Mouse (Mus musculus) heart, embryonic 16.5 days (tissue): ENCODE results near the gene Kcnj4. TPM values are rescaled to one million over a fixed set of nuclear protein-coding genes. Genes with fewer than 3 reads are reported as not detected.

Experiments used
- ATAC-seq: fragments of 200-750 bp; cut with Nextera tagmentation; replicated peaks from 2 replicates; pipeline ENCODE4 v1.8.0; 2017; ENCODE audit warnings: moderate number of reproducible peaks; ENCODE audit not compliant: insufficient read depth, low FRiP score; ENCODE audit errors: extremely low read depth
- H3K27ac ChIP-seq: fragments of 300-500 bp; sonication (generic); 2 replicates; pipeline ENCODE4 v1.5.1; 2014; ENCODE audit warnings: mild to moderate bottlenecking, low read length, control low read depth, moderate library complexity
- H3K27me3 ChIP-seq: fragments of 300-500 bp; sonication (generic); 2 replicates; pipeline ENCODE4 v1.6.1; 2014; ENCODE audit warnings: low read length, mixed read lengths; ENCODE audit not compliant: control insufficient read depth, insufficient read depth
- H3K36me3 ChIP-seq: fragments of 300-500 bp; sonication (generic); 2 replicates; pipeline ENCODE4 v1.6.1; 2014; ENCODE audit not compliant: control insufficient read depth, insufficient read depth
- H3K4me1 ChIP-seq: fragments of 300-500 bp; sonication (generic); 2 replicates; pipeline ENCODE4 v1.6.1; 2014; ENCODE audit warnings: low read length, mixed read lengths; ENCODE audit not compliant: control insufficient read depth, insufficient read depth
- H3K4me2 ChIP-seq: fragments of 300-500 bp; sonication (generic); 2 replicates; pipeline ENCODE4 v1.6.1; 2014; ENCODE audit warnings: low read depth, mild to moderate bottlenecking, control low read depth, low read length
- H3K4me3 ChIP-seq: fragments of 300-500 bp; sonication (generic); 2 replicates; pipeline ENCODE4 v1.5.1; 2014; ENCODE audit warnings: mild to moderate bottlenecking, control low read depth, low read length
- H3K9ac ChIP-seq: fragments of 300-500 bp; sonication (generic); 2 replicates; pipeline ENCODE4 v1.6.1; 2014; ENCODE audit warnings: low read length, control low read depth
- H3K9me3 ChIP-seq: fragments of 300-500 bp; sonication (generic); replicated peaks from 2 replicates; pipeline ENCODE4 v1.6.1; 2016; ENCODE audit warnings: low read length; ENCODE audit not compliant: control insufficient read depth
- WGBS: fragments of 180-500 bp; shearing (Covaris S2); extraction: QIAGEN DNeasy Blood & Tissue Kit; methylation state at CpG from one replicate; pipeline ENCODE4 v1.1.7; 2014; 5-methylcytosine and 5-hydroxymethylcytosine counted together
- polyA plus RNA-seq: library from polyadenylated mRNA; unstranded; fragments of >200 nt; fragmentation: Nextera tagmentation; extraction: Ambion mirVana; gene quantifications from 2 replicates; pipeline ENCODE4 v1.2.1, GENCODE M21; 2015

Kcnj4 gene
- polyA plus RNA-seq, 1 experiment from 2014 or later: 0.22 TPM

DNA sequence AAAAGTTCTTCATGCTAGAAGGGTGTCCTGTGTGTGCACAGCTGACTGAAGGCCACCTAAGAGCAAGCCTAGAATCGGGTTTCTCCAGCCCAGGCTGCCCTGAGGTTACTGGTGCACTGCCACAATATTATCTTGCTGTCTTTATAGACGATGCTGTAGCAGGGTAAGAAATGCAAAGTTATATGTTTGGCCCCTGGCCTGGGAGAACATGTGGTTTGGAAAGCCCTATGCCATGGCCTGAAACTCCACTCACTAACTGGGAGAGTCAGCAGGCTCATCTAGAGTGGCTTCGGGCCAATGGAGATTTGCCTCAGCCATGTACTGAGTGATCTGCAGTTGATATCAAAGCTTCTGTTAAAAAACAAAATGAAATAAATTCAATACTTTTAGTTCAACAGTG lies 28.8 kb upstream of the Kcnj4 start:
- ATAC-seq: no peak
- Histone ChIP-seq H3K4me1 (no peaks in the 10 kb centered on the region), H3K4me2 (no peak overlapping the region), H3K27ac (no peak overlapping the region), H3K9me3 (no peaks in the 10 kb centered on the region), H3K36me3 (peaks cover 84% of the 10 kb centered on the region), H3K9ac (no peak overlapping the region), H3K27me3 (no peaks in the 10 kb centered on the region), H3K4me3 (no peak overlapping the region)
- WGBS: 82% methylated on average over 3 of the region's 3 CpGs

GRCm38 (mm10) chr15:79529935-79530334 lies 24.9 kb upstream of the Kcnj4 start:
- H3K9ac ChIP-seq: no peak overlapping the region
- H3K4me2 ChIP-seq: no peak overlapping the region
- H3K36me3 ChIP-seq: peaks cover 72% of the 10 kb centered on the region
- ATAC-seq: no peak
- H3K4me3 ChIP-seq: no peak overlapping the region
- H3K9me3 ChIP-seq: no peaks in the 10 kb centered on the region
- no peaks in the 10 kb centered on the region for H3K27me3 ChIP-seq
- H3K27ac ChIP-seq: no peak overlapping the region
- H3K4me1 ChIP-seq: no peaks in the 10 kb centered on the region
- WGBS: 72% methylated on average over 7 of the region's 7 CpGs

GRCm38 (mm10) chr15:79527991-79528639 lies 23.1 kb upstream of the Kcnj4 start:
- H3K4me3 ChIP-seq: no peak overlapping the region

DNA sequence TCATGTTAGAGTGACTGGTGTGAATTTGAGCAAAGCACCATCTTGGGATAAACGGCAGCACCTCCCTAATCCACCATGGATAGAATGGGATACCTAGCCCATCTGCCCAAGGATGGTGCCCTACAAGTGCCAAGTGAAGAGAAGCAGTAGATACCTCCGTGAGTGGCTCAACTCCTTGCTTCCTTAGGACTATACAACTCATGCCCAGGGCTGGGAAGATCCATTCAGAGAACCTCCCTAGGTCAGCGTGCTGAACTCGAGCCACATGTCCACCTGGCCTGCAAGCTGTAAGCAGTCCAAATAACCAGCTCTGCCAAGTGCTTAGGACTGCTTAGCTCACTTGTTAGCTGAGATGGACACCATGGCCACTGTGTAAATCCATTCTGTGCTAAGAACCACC lies 22.2 kb upstream of the Kcnj4 start:
- Histone ChIP-seq H3K4me1 (no peaks in the 10 kb centered on the region), H3K9me3 (no peaks in the 10 kb centered on the region), H3K36me3 (peaks cover 54% of the 10 kb centered on the region), H3K27me3 (no peaks in the 10 kb centered on the region), H3K9ac (no peak overlapping the region), H3K4me3 (no peak overlapping the region), H3K27ac (no peak overlapping the region), H3K4me2 (no peak overlapping the region)
- ATAC-seq: no peak
- 69% methylated on average over 4 of the region's 4 CpGs for WGBS

More at GRCm38 (mm10) chr15:79527991-79528639, 23.1 kb upstream of the Kcnj4 start:
- Histone ChIP-seq H3K36me3 (peaks cover 56% of the 10 kb centered on the region), H3K9ac (no peak overlapping the region), H3K4me1 (no peaks in the 10 kb centered on the region), H3K9me3 (no peaks in the 10 kb centered on the region), H3K4me2 (no peak overlapping the region), H3K27me3 (no peaks in the 10 kb centered on the region), H3K27ac (no peak overlapping the region)
- ATAC-seq: 0 out of 2 replicates have a peak, but pooled peaks have one; percentile 5
- WGBS: 59% methylated on average over 5 of the region's 5 CpGs

- Histone ChIP-seq H3K4me2 (no peak overlapping the region), H3K4me3 (no peak overlapping the region), H3K27me3 (no peaks in the 10 kb centered on the region), H3K9ac (no peak overlapping the region), H3K4me1 (no peaks in the 10 kb centered on the region), H3K36me3 (peaks cover 46% of the 10 kb centered on the region), H3K27ac (no peak overlapping the region), H3K9me3 (no peaks in the 10 kb centered on the region)
- no peak for ATAC-seq
- 58% methylated on average over 9 of the region's 9 CpGs for WGBS
Measured at GRCm38 (mm10) chr15:79525979-79526768, 21.1 kb upstream of the Kcnj4 start.

DNA sequence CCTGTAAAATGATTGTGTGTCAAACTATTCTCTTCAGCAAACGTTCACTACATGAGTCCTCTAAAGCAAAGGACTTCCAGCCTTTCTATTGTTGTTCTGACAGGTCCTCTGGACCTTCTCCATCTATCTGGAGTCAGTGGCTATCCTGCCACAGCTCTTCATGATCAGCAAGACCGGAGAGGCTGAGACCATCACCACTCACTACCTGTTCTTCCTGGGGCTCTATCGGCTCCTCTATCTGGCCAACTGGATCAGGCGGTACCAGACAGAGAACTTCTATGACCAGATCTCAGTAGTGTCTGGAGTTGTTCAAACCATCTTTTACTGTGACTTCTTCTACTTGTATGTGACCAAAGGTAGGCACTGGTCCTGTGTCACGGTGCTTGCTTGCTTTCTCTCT lies 20.5 kb upstream of the Kcnj4 start:
- H3K27ac ChIP-seq: no peak overlapping the region
- H3K4me1 ChIP-seq: no peaks in the 10 kb centered on the region
- 80% methylated on average over 5 of the region's 5 CpGs for WGBS
- ATAC-seq: no peak
- H3K9me3 ChIP-seq: no peaks in the 10 kb centered on the region
- H3K36me3 ChIP-seq: peaks cover 46% of the 10 kb centered on the region
- H3K9ac ChIP-seq: no peak overlapping the region
- no peak overlapping the region for H3K4me2 ChIP-seq
- H3K4me3 ChIP-seq: no peak overlapping the region
- H3K27me3 ChIP-seq: no peaks in the 10 kb centered on the region

DNA sequence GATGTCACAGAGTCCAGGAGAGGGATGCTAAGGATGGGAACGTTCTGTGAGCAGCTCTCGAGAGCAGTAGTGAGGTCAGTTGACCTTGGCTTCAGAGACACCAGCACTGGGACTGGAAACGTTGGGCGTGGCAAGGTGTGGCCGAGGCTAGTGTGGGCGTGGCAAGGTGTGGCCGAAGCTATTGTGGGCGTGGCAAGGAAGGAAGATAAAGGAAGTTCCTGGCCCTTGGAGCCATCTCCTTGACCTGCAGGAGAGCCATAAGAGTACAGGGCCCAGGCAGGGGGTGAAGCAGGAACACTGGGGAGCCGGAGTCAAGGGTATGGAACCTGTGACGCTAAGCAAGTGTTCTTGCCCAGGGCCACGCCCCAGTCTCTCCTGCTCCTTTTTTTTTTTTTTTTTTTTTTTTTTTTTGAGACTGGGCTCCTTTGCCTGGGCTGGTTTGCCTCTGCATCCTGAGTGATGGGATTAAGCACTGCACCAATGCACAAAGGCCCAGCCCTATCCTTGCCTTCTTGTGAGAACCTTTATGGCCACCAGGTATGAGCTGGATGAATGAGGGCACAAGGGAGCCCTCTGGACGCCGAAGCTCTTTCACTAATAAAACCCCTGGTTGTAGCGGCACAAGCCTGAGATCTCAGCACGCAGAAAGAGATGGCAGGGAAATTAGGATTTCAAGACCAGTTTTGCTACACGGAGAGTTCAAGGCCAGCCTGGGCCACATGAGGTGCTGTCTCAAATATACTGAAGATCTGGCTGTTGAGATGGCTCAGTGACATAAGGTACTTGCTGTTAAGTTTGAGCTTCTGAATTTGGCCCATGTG lies 14.6 kb upstream of the Kcnj4 start:
- H3K9me3 ChIP-seq: no peaks in the 10 kb centered on the region
- peaks cover 2% of the 10 kb centered on the region for H3K27me3 ChIP-seq
- no peak overlapping the region for H3K4me3 ChIP-seq
- no peak overlapping the region for H3K9ac ChIP-seq
- H3K36me3 ChIP-seq: peaks cover 7% of the 10 kb centered on the region
- WGBS: 55% methylated on average over 16 of the region's 16 CpGs
- H3K4me2 ChIP-seq: no peak overlapping the region
- H3K27ac ChIP-seq: no peak overlapping the region
- no peak for ATAC-seq
- peaks cover 16% of the 10 kb centered on the region for H3K4me1 ChIP-seq

GRCm38 (mm10) chr15:79518571-79518970 lies 13.5 kb upstream of the Kcnj4 start:
- WGBS: 85% methylated on average over 3 of the region's 3 CpGs
- H3K4me2 ChIP-seq: no peak overlapping the region
- no peak for ATAC-seq

More at GRCm38 (mm10) chr15:79518571-79518970, 13.5 kb upstream of the Kcnj4 start:
- H3K9me3 ChIP-seq: no peaks in the 10 kb centered on the region
- H3K4me1 ChIP-seq: peaks cover 20% of the 10 kb centered on the region
- H3K9ac ChIP-seq: no peak overlapping the region
- H3K27me3 ChIP-seq: peaks cover 13% of the 10 kb centered on the region
- H3K36me3 ChIP-seq: peaks cover 7% of the 10 kb centered on the region
- no peak overlapping the region for H3K27ac ChIP-seq
- H3K4me3 ChIP-seq: no peak overlapping the region
